Mouse (Mus musculus) MEL-GATA-1-ER (cell line): ENCODE measurements at regions not wholly inside any gene's neighbourhood (a gene's known extent, or its start where the extent isn't known, plus 50 kb on each side); places are given as distances from the start of the nearest gene placed in this dataset.

Experiments used
- DNase-seq: peaks from one replicate; pipeline ENCODE4 v3.0.0-alpha.2; 2012; ENCODE audit warnings: low read depth; ENCODE audit errors: extremely low read depth

- DNase-seq, result no peak
These were observed 89.6 kb upstream of the Ednrb start for GRCm38 (mm10) chr14:103933813-103934212.

DNA sequence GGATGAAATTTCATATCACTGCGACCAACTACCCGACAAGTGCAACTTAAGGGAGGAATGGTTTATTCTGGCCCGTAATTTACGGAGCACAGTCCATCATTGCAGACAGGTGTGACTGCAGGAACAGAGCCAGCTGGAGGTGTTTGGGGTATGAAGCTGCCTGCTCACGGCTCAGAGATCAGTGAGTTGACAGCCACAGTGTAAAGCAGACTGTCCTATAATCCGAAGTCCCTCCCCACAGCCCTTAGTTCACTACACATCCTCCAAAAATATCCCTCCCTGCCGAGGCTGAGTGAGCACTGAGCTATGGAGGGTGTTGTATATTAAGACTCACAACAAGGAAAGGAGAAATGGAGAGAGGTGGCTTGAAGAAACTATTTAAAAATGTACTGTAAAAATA is 88.0 kb upstream of the Ednrb start:
- no peak for DNase-seq

- no peak for DNase-seq
These were observed 85.6 kb upstream of the Ednrb start for GRCm38 (mm10) chr14:103929734-103930364.

DNA sequence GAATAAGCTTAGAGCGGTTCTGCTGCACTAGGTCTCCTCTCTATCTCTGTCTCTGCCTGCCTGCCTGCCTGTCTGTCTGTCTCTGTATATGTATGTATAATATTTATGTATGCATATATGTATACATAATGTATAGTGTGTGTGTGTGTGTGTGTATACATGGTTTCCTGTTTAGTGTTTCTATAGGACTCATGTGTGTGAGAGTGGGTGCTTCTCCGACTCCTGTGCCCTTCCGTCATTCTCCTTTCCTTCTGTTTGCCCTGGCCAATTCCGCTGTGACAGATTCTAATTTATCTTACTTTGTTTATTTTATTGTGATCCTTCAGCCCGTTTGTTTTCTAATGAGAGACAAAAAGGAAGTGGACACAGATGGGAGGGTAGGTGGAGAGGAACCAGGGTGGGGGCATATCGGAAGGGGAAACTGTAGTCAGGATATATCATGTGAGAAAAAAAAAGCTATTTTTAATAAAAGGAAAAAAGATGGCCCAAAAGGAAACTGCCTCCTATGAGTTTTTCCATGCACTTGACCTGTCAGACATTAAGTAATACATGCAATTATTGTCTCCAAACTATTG is 85.0 kb upstream of the Ednrb start:
- DNase-seq, result no peak

- DNase-seq, result no peak
These were observed 76.0 kb upstream of the Ednrb start for GRCm38 (mm10) chr14:103920169-103920568.

- DNase-seq, result no peak
These were observed 75.2 kb upstream of the Ednrb start for GRCm38 (mm10) chr14:103919380-103919779.

GRCm38 (mm10) chr14:103913453-103913852 is 69.3 kb upstream of the Ednrb start:
- no peak for DNase-seq

- DNase-seq, result no peak
These were observed 67.5 kb upstream of the Ednrb start for GRCm38 (mm10) chr14:103911707-103912106.

DNA sequence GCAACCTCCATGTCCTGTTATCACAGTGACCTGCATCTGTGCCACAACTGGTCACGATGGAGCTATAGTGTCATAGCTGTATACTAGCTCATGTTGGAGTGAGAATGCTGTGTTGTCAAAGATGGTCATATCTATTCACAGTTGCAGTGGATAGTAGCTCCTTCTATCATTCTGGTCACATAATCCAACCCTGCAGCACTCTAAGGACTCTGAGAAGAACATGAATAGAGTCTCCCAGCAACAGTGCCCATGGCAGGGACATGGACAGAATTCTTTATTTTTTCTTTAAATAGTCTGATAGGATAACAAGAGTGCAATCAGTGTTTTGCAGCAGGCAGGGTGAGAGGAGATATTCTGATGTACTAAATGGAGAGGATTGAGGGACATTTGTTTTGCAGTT is 67.1 kb upstream of the Ednrb start:
- DNase-seq, result no peak

DNA sequence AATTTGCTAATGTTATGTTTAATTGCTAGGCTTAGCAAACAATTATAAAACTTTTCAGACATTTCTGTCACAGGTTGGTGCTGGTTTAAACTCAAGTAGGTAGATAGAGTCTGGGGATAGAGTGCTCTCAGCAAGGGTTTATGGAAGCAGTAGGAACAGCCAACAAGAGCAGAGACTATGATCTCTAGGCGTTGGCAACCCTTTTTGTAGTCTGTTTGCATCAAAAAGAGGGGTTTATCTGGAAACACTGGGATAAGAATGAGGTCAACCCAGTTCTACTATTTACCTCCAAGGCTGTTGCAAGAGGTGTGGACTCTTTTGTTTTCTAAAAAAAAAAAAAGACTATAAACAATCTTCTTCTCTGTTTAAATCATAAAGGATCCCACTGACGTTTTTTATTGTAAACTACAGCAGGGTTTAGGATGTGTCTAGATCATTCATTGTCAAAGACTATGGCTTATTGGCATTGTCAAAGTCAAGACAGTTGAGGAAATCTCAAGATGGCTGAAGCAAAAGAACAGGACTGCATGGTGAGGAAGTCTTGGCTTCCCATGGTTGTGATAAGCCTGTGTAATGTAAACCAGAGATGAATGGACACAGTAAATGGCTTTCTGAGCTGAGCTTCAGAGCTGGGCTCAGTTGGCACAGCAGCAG is 62.3 kb upstream of the Ednrb start:
- DNase-seq, result no peak

DNA sequence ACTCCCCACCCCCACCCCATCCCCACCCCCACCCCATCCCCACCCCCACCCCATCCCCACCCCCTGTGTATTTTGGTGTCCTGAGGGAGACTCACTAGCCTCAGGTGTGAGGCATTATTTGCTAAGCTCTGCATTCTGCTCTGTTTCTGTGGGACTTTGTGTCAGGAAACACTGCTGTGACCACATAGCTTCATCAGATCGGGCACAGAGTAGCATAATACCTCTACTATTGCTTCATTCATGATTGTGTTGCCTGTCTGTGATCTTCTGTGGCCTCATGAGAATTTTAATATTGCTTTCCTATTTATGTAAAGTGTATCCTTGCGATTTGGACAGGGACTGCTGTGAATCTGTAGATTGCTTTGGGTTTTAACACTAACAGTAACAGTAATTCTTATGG is 56.6 kb upstream of the Ednrb start:
- no peak for DNase-seq

DNA sequence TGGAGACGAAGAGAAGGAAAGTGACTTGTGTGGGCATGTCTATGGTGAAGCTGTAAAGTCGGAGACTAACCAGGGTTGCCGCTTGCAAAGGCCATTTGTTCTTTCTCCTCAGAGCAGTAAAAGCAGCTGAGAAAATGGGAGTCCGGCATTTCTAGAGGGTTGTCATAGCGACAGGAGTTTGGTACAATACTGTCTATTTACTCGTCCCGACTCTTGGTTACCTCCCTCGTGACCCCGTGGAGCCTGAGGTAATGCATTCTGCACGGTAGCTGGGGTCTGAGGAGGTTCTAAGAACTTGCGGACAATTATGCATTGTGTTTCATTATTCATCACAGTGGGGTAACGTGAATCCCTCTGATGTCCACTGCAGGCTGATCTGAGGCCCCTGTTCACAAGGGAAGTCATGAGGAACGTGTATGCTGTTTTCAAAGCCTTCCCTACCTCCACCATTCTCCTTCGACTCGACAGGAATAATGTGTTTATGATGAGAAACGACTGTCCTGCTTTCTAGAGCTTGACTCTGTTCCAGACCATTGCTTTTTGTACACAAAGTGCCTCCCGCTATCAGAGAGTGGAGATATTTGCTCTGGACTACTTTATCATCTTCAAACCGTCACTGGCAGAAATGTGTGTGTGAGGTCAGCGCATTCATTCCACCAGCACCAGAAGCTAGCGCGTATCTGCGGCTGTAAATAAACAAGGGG is 55.1 kb upstream of the Ednrb start:
- DNase-seq, result no peak

DNA sequence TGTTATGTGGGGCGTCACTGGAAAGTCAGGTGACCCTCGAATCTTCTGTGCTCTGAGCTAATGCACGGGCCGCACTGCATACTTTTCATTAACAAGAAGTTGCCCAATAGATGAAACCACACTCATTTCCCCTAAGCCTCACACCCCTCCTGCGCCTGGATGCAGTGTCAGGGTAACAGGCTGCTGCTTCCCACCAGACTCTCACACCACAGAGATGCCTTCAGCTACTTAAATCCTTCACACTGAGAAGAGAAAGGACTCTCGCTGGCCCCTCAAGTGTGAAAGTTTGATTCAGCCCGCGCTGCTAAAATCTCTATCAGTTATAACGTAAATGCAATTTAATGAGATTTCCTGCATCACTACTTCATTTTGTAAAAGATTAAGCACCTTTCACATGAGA is 54.5 kb upstream of the Ednrb start:
- no peak for DNase-seq

DNA sequence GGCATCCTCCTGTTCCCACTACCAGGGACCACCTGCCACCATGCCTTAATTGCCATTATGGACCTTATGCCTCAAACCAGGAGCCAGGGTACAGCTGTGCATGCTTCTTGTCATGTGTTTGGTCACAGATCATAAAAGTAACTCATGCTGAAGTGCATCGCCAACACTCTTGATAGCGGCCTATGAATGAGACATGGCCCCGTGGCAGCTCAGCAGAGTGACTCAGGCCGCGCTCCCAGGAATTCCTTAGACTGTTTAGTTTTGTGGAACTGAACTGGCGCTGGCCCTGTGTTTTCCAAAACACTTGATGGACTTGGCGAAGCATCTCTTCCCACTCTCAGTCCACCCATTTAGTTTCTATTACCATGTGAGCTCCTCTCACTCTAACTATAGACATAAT is 51.1 kb upstream of the Ednrb start:
- DNase-seq, result no peak
